Mouse (Mus musculus): Measurements from ENCODE around the gene Tlr3.

- TF ChIP-seq CTCF (IDR thresholded peaks at IDR 0.05; ENCODE audit: borderline replicate concordance, insufficient read depth, low read length) (no peak), POLR2A (IDR thresholded peaks at IDR 0.05; ENCODE audit: low read depth, low read length) (no peak)
Measured at GRCm38 (mm10) chr8:45363220-45363619, 47.7 kb downstream of the Tlr3 start.

Measured in embryonic fibroblast, embryonic 13.5 days (primary cell).